Mouse (Mus musculus): ENCODE data around the gene Kctd20.

- no peak for TF ChIP-seq CTCF (IDR thresholded peaks at IDR 0.05; ENCODE audit: insufficient read depth, low read depth, low read length)
- TF ChIP-seq POLR2A (IDR thresholded peaks at IDR 0.05; ENCODE audit: insufficient read depth, low read depth, low read length) = no peak
Observed at GRCm38 (mm10) chr17:28994615-28995014, 42.9 kb downstream of the Kctd20 start.
